Mouse (Mus musculus) neural tube, embryonic 14.5 days (tissue): ENCODE measurements around the gene Dgki. TPM values are rescaled to one million over a fixed set of nuclear protein-coding genes. Genes with fewer than 3 reads are reported as not detected.

Experiments
- ATAC-seq: fragments of 200-750 bp; cut with Nextera tagmentation; 2 replicates; pipeline ENCODE4 v1.8.0; 2017; ENCODE audit warnings: low read depth, mild to moderate bottlenecking, moderate TSS enrichment, moderate library complexity
- H3K27ac ChIP-seq: fragments of 300-500 bp; sonication (generic); 2 replicates; pipeline ENCODE4 v1.5.1; 2014; ENCODE audit warnings: low read depth, mild to moderate bottlenecking, control low read depth, low read length, moderate library complexity, mixed read lengths
- H3K27me3 ChIP-seq: fragments of 300-500 bp; sonication (generic); 2 replicates; pipeline ENCODE4 v1.6.1; 2014; ENCODE audit warnings: low read length; ENCODE audit not compliant: control insufficient read depth, insufficient read depth
- H3K36me3 ChIP-seq: fragments of 300-500 bp; sonication (generic); 2 replicates; pipeline ENCODE4 v1.6.1; 2014; ENCODE audit warnings: low read length, mixed read lengths; ENCODE audit not compliant: control insufficient read depth, insufficient read depth
- H3K4me1 ChIP-seq: fragments of 300-500 bp; sonication (generic); 2 replicates; pipeline ENCODE4 v1.6.1; 2014; ENCODE audit warnings: low read length; ENCODE audit not compliant: control insufficient read depth, insufficient read depth
- H3K4me2 ChIP-seq: fragments of 300-500 bp; sonication (generic); 2 replicates; pipeline ENCODE4 v1.6.1; 2014; ENCODE audit warnings: mild to moderate bottlenecking, low read depth, low read length, control low read depth
- H3K4me3 ChIP-seq: fragments of 300-500 bp; sonication (generic); 2 replicates; pipeline ENCODE4 v1.5.1; 2014; ENCODE audit warnings: low read depth, low read length, control low read depth, mixed read lengths
- H3K9ac ChIP-seq: fragments of 300-500 bp; sonication (generic); replicated peaks from 2 replicates; pipeline ENCODE4 v1.6.1; 2014; ENCODE audit warnings: low read depth, mild to moderate bottlenecking, control low read depth, low read length, mixed read lengths
- H3K9me3 ChIP-seq: fragments of 300-500 bp; sonication (generic); 2 replicates; pipeline ENCODE4 v1.6.1; 2016; ENCODE audit warnings: low read length; ENCODE audit not compliant: control insufficient read depth
- WGBS: fragments of 180-500 bp; shearing (Covaris S2); extraction: QIAGEN DNeasy Blood & Tissue Kit; methylation state at CpG from one replicate; pipeline ENCODE4 v1.1.7; 2014; 5-methylcytosine and 5-hydroxymethylcytosine counted together
- polyA plus RNA-seq: library from polyadenylated mRNA; unstranded; fragments of >200 nt; fragmentation: Nextera tagmentation; extraction: Ambion mirVana; gene quantifications from 2 replicates; pipeline ENCODE4 v1.2.1, GENCODE M21; 2014

The Dgki gene
- polyA plus RNA-seq, 1 experiment from 2014 or later, result 10.5 TPM

GRCm38 (mm10) chr6:37089148-37090111 lies 210.6 kb downstream of the Dgki start:
- H3K9ac ChIP-seq, result no peak overlapping the region
- H3K4me2 ChIP-seq, result no peak overlapping the region
- peak; percentile 89 for ATAC-seq
- H3K9me3 ChIP-seq, result no peaks in the 10 kb centered on the region
- H3K4me3 ChIP-seq, result no peak overlapping the region
- H3K27ac ChIP-seq, result no peak overlapping the region
- H3K36me3 ChIP-seq, result no peaks in the 10 kb centered on the region
- 38% methylated on average over 8 of the region's 8 CpGs for WGBS
- no peaks in the 10 kb centered on the region for H3K27me3 ChIP-seq
- peaks cover 6% of the 10 kb centered on the region; the same call in 1 of the 2 replicates for H3K4me1 ChIP-seq

DNA sequence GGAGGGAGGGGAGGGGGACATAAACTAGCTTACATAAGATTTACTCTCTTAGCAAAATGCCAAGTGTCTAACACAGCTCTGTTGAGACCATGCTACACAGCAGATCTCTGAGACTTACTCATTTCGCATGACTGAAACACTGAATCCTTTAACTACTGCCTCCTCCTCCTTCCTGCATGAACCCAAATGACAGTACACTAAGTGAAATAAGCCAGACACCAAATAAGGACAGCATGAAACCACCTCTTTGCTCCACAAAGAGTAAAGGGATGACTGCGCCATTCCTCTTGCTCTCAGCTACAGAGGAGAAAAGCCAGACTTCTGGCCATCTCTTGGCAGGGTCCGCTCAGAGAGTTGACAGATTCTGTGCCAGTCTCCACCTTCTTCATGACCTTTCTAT lies 217.0 kb downstream of the Dgki start:
- Histone ChIP-seq H3K27ac (no peak overlapping the region), H3K4me3 (no peak overlapping the region), H3K4me1 (no peaks in the 10 kb centered on the region), H3K9me3 (no peaks in the 10 kb centered on the region), H3K36me3 (no peaks in the 10 kb centered on the region), H3K27me3 (no peaks in the 10 kb centered on the region), H3K4me2 (no peak overlapping the region), H3K9ac (no peak overlapping the region)
- WGBS, result 93% methylated on average over 3 of the region's 3 CpGs
- ATAC-seq, result no peak

GRCm38 (mm10) chr6:37072401-37073016 lies 227.5 kb downstream of the Dgki start:
- Histone ChIP-seq H3K36me3 (no peaks in the 10 kb centered on the region), H3K4me1 (no peaks in the 10 kb centered on the region), H3K27me3 (no peaks in the 10 kb centered on the region), H3K4me2 (no peak overlapping the region), H3K9ac (no peak overlapping the region), H3K9me3 (no peaks in the 10 kb centered on the region), H3K27ac (no peak overlapping the region), H3K4me3 (no peak overlapping the region)
- no peak for ATAC-seq
- WGBS, result 79% methylated on average over 9 of the region's 9 CpGs

DNA sequence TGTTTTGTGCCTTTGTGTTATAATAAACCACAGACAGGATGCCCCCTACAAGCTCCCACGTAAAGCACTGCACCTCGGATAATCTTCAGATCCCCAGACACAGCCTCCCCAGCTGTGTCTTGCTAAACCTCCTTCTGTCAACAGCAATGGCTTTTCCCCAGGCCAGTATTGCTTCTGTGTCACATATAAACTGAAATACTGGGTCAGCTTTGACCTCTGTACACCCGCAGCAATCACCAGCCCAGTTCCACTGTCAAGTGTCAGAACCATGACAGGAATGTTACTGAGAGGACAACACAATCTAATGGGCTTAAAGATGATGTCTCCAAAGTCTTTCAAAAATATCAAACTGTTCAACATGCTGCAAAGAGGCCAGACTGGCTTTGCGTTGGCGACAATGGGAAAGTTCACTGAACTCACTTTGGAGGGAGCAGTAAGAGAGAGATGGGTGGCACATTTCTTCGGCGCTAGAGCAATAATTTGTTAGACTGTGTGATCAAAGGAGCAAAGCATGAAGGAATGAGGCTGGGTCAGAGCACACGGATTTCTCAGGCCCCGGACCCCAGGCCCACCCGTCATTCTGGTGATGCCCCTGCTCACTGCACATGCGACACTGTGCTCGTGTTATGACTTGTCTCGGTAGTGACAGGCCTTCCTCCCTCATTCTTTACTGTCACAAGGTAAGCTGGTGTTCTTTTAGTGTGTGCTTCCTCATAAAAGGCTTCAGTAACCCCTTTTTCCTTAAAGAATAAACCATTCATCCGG lies 230.0 kb downstream of the Dgki start:
- WGBS, result 79% methylated on average over 14 of the region's 14 CpGs
- ATAC-seq, result no peak

DNA sequence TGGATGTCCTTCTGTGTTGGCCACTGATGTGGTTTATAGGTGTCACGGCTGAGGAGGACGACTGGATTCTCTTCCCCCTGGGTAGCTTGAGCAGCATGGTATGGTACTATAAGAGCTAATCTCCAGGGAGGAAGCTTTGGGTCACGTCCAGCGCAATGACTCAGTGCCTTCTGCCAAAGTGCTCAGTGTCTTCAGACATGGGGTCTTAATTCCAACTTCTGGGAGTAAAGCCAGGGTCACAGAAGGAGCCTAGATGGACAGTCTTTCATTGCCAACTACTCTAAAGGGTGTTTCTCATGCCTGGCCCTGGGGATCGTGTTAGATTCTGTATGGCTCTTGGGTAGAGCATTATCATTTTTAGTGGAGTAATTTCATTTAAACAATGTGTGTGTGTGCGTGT lies 231.2 kb downstream of the Dgki start:
- Histone ChIP-seq H3K27ac (no peak overlapping the region), H3K4me1 (no peaks in the 10 kb centered on the region), H3K4me3 (no peak overlapping the region), H3K36me3 (no peaks in the 10 kb centered on the region), H3K4me2 (no peak overlapping the region), H3K27me3 (no peaks in the 10 kb centered on the region), H3K9ac (no peak overlapping the region), H3K9me3 (no peaks in the 10 kb centered on the region)
- ATAC-seq, result no peak
- 95% methylated on average over 6 of the region's 6 CpGs for WGBS

More for the DNA sequence above, 230.0 kb downstream of the Dgki start:
- Histone ChIP-seq H3K9ac (no peak overlapping the region), H3K4me2 (no peak overlapping the region), H3K27me3 (no peaks in the 10 kb centered on the region), H3K36me3 (no peaks in the 10 kb centered on the region), H3K4me1 (no peaks in the 10 kb centered on the region), H3K4me3 (no peak overlapping the region), H3K9me3 (no peaks in the 10 kb centered on the region), H3K27ac (no peak overlapping the region)

GRCm38 (mm10) chr6:37067357-37067756 lies 232.6 kb downstream of the Dgki start:
- no peaks in the 10 kb centered on the region for H3K36me3 ChIP-seq
- no peak for ATAC-seq
- H3K27me3 ChIP-seq, result no peaks in the 10 kb centered on the region
- H3K27ac ChIP-seq, result no peak overlapping the region
- H3K9me3 ChIP-seq, result no peaks in the 10 kb centered on the region
- H3K4me2 ChIP-seq, result no peak overlapping the region
- no peaks in the 10 kb centered on the region for H3K4me1 ChIP-seq
- no peak overlapping the region for H3K4me3 ChIP-seq
- 53% methylated on average over 1 of the region's 1 CpGs for WGBS
- H3K9ac ChIP-seq, result no peak overlapping the region

DNA sequence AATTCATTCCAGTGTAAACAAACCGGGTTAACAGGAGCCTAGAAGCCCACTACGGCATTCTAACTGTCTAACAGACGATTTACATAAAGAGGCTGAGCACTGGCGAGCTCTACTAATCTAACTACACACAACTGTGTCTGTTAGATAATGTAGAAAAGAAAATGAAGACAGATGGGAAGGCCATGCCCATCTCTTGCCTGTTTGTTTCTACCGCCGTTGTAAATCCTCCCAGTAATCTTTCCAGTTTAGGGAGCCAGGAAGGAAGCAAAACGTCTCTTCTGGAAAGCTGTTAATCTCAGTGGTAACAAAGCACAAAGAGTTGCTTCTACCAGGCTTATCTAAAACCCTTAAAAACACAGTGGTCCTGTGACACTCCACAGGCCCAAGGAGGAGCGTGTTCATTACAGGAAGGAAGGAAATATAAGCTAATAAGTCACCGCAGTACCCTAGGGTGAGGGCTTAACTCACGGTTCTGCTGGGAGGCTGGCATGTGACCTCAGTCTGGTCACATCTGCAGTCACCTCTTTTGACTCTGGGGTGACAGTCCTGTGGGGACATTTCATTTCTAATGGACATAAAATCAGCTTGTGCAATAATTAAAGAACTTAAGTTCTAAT lies 235.7 kb downstream of the Dgki start:
- 44% methylated on average over 10 of the region's 10 CpGs for WGBS
- Histone ChIP-seq H3K4me1 (no peaks in the 10 kb centered on the region), H3K36me3 (no peaks in the 10 kb centered on the region), H3K9me3 (no peaks in the 10 kb centered on the region), H3K27ac (peak overlapping the region; percentile 12; the same call in 1 of the 2 replicates), H3K4me2 (no peak overlapping the region), H3K4me3 (no peak overlapping the region), H3K9ac (no peak overlapping the region), H3K27me3 (no peaks in the 10 kb centered on the region)
- ATAC-seq, result no peak

DNA sequence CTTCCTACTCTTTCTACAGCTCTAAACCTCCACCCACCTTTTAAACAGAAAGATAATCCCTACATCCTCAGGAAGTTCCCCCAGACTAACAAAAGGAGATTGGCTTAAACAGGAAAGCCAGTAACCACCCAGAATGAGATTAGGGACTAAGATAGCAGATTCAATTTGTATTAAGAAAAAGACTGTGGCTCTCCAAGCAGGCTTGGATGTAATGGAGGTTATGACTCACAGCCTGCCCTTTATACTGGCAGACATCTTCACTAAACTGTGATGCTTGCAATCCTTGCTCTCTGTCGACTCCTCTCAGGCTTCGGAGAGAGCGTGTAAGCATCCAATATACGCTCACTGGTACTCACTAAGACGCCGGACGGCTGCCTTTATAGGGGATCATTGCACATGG lies 236.7 kb downstream of the Dgki start:
- no peaks in the 10 kb centered on the region for H3K27me3 ChIP-seq
- H3K4me1 ChIP-seq, result no peaks in the 10 kb centered on the region
- ATAC-seq, result no peak
- no peak overlapping the region for H3K9ac ChIP-seq
- H3K4me2 ChIP-seq, result no peak overlapping the region
- H3K4me3 ChIP-seq, result no peak overlapping the region
- H3K27ac ChIP-seq, result no peak overlapping the region
- H3K9me3 ChIP-seq, result no peaks in the 10 kb centered on the region
- 96% methylated on average over 7 of the region's 7 CpGs for WGBS
- no peaks in the 10 kb centered on the region for H3K36me3 ChIP-seq
